Comparison of ENCODE assay signal across 8 mouse cellular contexts in the genomic region with DNA sequence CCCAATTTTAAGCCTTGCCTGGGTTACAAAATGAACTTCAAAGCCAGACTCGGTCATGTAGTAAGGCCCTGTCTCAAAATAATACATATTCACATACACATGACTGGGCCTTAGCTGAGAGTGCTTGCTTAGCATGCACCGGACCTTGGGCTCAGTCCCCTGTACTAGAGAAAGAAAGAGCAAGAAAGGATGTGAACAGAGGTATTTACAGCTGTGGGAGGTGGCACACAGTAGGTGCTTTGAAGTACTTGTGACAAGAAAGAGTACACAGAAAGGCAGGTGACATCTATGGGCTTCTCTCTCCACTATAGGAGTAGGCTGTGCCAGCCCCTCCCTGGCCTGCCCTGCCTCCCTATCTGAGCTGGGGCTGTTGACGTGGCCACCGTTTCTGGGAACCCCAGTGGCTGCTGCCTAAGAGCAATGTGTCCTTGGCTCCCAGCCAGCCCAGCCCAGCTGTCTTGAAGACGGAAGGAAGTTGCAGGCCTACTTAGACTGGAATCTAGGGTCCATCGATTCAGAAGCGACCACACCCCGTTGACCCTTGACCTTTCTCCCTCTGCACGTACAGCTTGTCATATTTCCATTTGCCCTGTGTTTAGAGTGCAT. TPM values are rescaled to one million over a fixed set of nuclear protein-coding genes. Genes with fewer than 3 reads are reported as not detected.
DNase-seq lines count a peak whose midpoint lies in the region; ATAC-seq and TF ChIP-seq lines count a peak whose summit lies in the region.
"Had no signal": no experiment of that assay in that cellular context is flagged by ENCODE, and none has a peak within 500 bp of the region (broad histone marks: within the 10 kb centered on the region; RNA-seq: fewer than 3 reads in every experiment).

No protein-coding gene starts in this region.

- peak; percentile 56 for DNase-seq in 3134 (ENCODE audit: extremely low read depth, insufficient read length, low spot score)
- peak; percentile 71 to 76 for DNase-seq in B cell, adult 2 months
- DNase-seq in c-Kit-positive CD71-positive TER-119-positive erythroid progenitor cells, embryonic 14.5 days (ENCODE audit: low spot score) = peak; percentile 69
- DNase-seq in lung, adult 2 months = peak; percentile 82
- peak; percentile 54 for DNase-seq in right cerebral cortex, postnatal 4 days
- peak; percentile 60 to 86 for DNase-seq in urinary bladder, postnatal 36 days (ENCODE audit: low spot score in 2 of 2)

- H3K27me3 ChIP-seq in intestine, embryonic 16.5 days (replicated peaks; ENCODE audit: control insufficient read depth, insufficient read depth, low read length) = no peaks in the 10 kb centered on the region
- H3K27me3 ChIP-seq: limb, embryonic 12.5 days had no signal

- no peak overlapping the region for H3K4me2 ChIP-seq in intestine, embryonic 16.5 days (ENCODE audit: low read depth, low read length)
- H3K4me2 ChIP-seq: limb, embryonic 12.5 days had no signal

- 0 out of 2 replicates have a peak overlapping the region, but pooled peaks have one; percentile 39 for H3K9ac ChIP-seq in intestine, embryonic 16.5 days (ENCODE audit: low read depth, low read length)
- H3K9ac ChIP-seq: limb, embryonic 12.5 days had no signal

- no peaks in the 10 kb centered on the region for H3K9me3 ChIP-seq in intestine, embryonic 16.5 days (ENCODE audit: control insufficient read depth, low read length)
- H3K9me3 ChIP-seq: limb, embryonic 12.5 days had no signal

- TF ChIP-seq CTCF in lung, adult 2 months (IDR thresholded peaks at IDR 0.05; ENCODE audit: insufficient read depth, low read length) = no peak

- H3K4me3 ChIP-seq in intestine, embryonic 16.5 days (ENCODE audit: low read length) = no peak overlapping the region
- H3K4me3 ChIP-seq in lung, adult 2 months (replicated peaks; ENCODE audit: extremely low read depth, low read depth, low read length) = no peak overlapping the region
- H3K4me3 ChIP-seq: limb, embryonic 12.5 days had no signal

- no peak; the same call in 1 of the 2 replicates for TF ChIP-seq POLR2A in lung, adult 2 months (IDR thresholded peaks at IDR 0.05; ENCODE audit: borderline replicate concordance, extremely low read depth, low read depth, low read length)

- peak overlapping the region; percentile 71 for H3K27ac ChIP-seq in intestine, embryonic 16.5 days (ENCODE audit: low read length)
- H3K27ac ChIP-seq: limb, embryonic 12.5 days had no signal

- no peaks in the 10 kb centered on the region for H3K36me3 ChIP-seq in intestine, embryonic 16.5 days (ENCODE audit: control insufficient read depth, insufficient read depth, low read length)
- H3K36me3 ChIP-seq: limb, embryonic 12.5 days had no signal

- H3K4me1 ChIP-seq in intestine, embryonic 16.5 days (ENCODE audit: control insufficient read depth, insufficient read depth, low read length) = peaks cover 35% of the 10 kb centered on the region
- peaks cover 58% of the 10 kb centered on the region for H3K4me1 ChIP-seq in lung, adult 2 months (ENCODE audit: control insufficient read depth, insufficient read depth, low read length)

- WGBS in intestine, embryonic 16.5 days = 29% methylated on average over 9 of the region's 9 CpGs
- 17% methylated on average over 9 of the region's 9 CpGs for WGBS in lung, adult 2 months

- ATAC-seq in intestine, embryonic 16.5 days = peak; percentile 94

RNA-seq across cellular contexts. Expression of a gene that starts 9.3 kb away (rescaled TPM):
- 12.6 and 14.5 TPM in 2 replicates for polyA plus RNA-seq in intestine, embryonic 16.5 days (2015; fragmentation: Nextera tagmentation; extraction: Ambion mirVana)
- polyA plus RNA-seq in lung, adult 2 months (2012; rRNA removed) = 75.3 and 85.2 TPM in 2 replicates

RNA-seq across cellular contexts. Expression of a gene that starts 42.0 kb away (rescaled TPM):
- polyA plus RNA-seq in intestine, embryonic 16.5 days (2015; fragmentation: Nextera tagmentation; extraction: Ambion mirVana) = 0.38 and 0.59 TPM in 2 replicates
- 7.6 and 8.8 TPM in 2 replicates for polyA plus RNA-seq in lung, adult 2 months (2012; rRNA removed)
